Mouse (Mus musculus): ENCODE measurements at regions not wholly inside any gene's neighbourhood (a gene's known extent, or its start where the extent isn't known, plus 50 kb on each side); places are given as distances from the start of the nearest gene placed in this dataset.
A peak's percentile ranks its signal among the peaks of the same experiment; 100 is the strongest.

DNA sequence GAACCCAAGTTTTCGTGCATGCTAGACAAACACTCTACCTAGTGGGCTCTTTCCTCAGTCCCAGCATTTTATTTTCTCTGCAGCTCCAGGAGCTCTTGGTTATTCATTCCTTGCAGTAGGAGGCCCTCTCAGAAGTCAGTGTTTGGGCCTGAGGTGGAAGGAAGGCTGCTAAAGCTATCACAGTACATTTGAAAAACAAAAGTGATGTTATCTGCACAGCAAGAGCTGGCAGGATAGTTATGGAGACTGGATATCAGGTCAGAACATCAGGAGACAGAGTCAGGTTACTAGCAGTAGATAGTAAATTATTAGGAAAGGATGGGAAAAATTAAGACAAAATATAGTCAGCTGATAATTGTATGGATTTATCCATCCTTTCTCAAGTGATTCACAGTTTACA lies 152.2 kb downstream of the Mtx2 start:
- DNase-seq (ENCODE audit: low read depth, low spot score) = no peak

DNA sequence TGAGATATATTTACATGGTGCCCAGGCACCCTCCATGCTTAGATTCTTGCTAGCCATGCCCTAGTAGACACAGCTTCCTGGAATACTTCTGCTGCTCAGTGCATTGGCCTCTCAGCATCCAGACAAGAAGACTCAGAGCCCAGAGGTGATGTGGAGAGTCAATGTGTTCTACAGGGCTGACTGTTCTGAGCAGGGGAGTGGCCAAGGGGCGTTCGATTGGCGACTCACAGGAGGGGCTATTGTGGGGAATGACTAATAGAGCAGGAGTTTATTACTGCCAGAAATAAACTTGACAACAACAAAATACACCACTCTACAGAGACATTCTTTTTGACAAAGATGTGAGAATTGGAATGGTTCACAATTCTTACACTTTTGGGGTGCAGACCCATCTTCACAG lies 156.3 kb downstream of the Mtx2 start:
- no peak for DNase-seq (ENCODE audit: low read depth, low spot score)

DNA sequence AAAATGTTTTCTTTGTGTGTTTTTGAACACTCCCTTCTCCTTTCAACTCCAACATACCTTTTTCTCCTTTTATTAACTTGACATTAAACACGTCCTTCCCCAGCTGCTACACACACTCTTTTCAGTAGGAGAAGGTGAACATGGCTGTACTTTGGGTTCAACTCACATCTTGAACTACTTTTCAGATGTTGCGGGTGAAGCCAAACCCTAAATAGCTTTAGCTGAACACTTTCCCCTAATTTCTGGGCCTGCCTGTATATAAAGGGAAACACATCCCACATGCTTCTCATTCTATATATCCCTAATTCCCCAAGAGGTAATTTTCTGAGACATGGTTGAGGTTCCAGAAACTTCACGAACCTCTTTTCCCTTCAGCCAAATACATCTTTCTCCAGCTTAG lies 168.2 kb downstream of the Mtx2 start:
- no peak for DNase-seq (ENCODE audit: low read depth, low spot score)

- no peak for DNase-seq (ENCODE audit: low read depth, low spot score)
Observed at GRCm38 (mm10) chr2:74994998-74995397, 169.4 kb downstream of the Mtx2 start.

GRCm38 (mm10) chr2:74997736-74998135 lies 172.1 kb downstream of the Mtx2 start:
- no peak for DNase-seq (ENCODE audit: low read depth, low spot score)

DNA sequence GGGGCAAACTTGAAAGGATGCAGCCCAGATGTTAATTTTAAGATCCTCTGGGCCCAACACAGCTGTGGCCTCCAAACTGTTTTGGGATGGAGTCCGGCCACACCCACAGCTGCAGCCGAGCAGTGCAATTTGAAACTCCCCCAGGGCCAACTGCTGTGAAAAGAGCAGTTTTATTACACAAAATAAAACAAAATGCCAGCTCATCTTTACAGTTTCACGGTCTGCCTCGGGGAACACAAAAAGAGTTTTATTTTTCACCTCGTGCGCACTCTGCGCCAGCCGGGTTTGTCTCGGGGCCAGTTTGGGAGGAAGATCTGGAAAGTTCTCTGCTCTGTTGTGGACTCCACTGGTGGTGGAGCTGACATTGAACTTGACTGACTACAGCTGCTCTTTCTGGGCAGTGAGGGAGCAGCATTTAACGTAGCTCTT lies 174.8 kb downstream of the Mtx2 start:
- DNase-seq (ENCODE audit: low read depth, low spot score) = no peak

- DNase-seq (ENCODE audit: low read depth, low spot score) = no peak
Observed at GRCm38 (mm10) chr2:75002562-75002961, 177.0 kb downstream of the Mtx2 start.

- DNase-seq (ENCODE audit: low read depth, low spot score) = no peak
Observed at GRCm38 (mm10) chr2:75008116-75008515, 182.5 kb downstream of the Mtx2 start.

DNA sequence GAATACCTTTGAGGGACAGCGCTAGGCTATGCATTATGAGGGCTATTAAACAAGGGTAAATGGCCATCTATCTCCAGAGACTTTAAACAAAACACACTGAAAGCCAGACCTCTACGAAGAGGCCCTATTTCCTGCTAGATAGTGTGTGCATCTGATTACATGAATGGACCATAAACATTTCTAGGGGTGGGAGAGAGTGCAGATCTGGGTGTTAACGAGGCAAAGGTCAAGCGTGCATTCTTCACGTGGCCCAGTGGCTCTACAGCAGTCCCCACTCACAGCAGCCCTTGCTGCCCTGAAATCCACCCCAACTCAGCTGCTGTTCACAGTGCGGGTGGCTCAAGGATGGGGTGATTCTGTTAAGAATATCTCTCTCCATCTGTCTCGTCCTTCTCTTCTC lies 185.0 kb downstream of the Mtx2 start:
- DNase-seq (ENCODE audit: low read depth, low spot score) = no peak

DNA sequence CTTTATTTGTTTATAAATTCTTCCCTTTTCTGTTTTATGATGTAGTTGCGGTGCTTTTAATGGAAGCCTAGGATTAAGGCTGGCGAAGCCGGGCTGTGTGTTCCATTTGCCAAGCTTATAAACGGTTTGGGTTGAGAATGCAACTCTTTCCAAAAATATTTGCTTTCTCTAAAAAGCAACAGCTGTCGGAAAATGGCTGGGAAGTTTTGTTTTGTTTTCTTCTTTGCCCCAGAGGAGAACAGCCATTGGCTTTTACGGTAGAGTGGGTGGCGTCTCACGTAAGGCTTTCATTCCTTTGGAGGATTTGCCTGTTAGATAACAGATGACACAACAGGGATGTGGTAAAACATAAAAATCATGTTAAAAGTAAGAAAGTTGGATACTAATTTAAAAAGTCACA lies 186.4 kb downstream of the Mtx2 start:
- DNase-seq (ENCODE audit: low read depth, low spot score) = no peak

GRCm38 (mm10) chr2:75014994-75015728 lies 189.6 kb downstream of the Mtx2 start:
- no peak for DNase-seq (ENCODE audit: low read depth, low spot score)

- DNase-seq (ENCODE audit: low read depth, low spot score) = peak; percentile 17
Observed at GRCm38 (mm10) chr2:75019459-75019858, 193.9 kb downstream of the Mtx2 start.

DNA sequence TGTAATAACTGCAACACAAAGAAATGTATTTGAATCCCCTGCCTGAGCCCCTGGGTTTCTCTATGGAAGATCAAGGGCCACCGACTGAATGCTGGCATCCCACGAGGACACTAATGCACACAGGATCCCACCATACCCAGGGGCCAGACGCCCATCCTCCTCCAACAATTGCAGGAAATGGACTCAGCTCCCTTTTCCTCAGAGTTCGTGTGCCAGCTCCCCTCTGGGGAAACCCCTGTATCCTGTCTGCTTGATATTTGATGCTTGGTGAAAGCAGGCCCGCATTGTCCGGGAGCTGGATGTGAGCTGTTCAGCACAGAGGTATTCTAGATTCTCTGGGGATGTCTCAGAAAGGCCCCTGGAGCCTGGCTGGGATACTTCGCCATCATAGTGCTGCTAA lies 196.0 kb downstream of the Mtx2 start:
- no peak for DNase-seq (ENCODE audit: low read depth, low spot score)

GRCm38 (mm10) chr2:75028151-75028550 lies 202.5 kb downstream of the Mtx2 start:
- DNase-seq (ENCODE audit: low read depth, low spot score) = no peak

DNA sequence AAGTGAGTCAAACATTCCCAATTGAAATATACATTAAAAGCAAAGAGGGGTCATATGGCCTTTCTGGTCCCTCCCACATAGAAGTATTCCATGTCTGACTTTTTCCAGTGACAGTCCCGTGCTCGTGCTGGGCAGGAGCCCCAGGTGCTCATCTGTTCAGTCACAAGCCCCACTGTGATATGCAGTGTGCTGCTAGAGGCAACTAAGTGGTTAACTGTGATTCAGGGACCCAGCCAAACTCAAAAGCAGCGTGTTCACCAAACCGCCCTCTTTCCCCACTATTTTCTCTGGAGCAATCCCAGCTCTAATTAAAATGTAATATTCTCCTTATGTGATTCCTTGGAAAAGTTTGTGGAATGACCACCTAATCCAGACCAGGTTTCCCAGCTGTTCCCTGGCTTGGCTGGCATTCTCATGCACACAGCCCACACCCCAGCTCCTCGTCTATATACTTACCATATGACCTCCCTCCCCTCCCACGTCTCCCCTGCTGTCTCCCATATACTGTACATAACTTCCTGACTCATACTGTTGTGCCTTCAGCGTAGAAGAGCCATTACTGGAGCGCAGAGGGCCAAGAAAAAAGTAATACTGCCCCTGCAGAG lies 203.6 kb downstream of the Mtx2 start:
- no peak for DNase-seq (ENCODE audit: low read depth, low spot score)

- no peak for DNase-seq (ENCODE audit: low read depth, low spot score)
Observed at GRCm38 (mm10) chr2:75034708-75035107, 209.1 kb downstream of the Mtx2 start.

GRCm38 (mm10) chr2:75039066-75039465 lies 213.5 kb downstream of the Mtx2 start:
- DNase-seq (ENCODE audit: low read depth, low spot score) = no peak

- DNase-seq (ENCODE audit: low read depth, low spot score) = no peak
Observed at GRCm38 (mm10) chr2:75046892-75047291, 221.3 kb downstream of the Mtx2 start.

DNA sequence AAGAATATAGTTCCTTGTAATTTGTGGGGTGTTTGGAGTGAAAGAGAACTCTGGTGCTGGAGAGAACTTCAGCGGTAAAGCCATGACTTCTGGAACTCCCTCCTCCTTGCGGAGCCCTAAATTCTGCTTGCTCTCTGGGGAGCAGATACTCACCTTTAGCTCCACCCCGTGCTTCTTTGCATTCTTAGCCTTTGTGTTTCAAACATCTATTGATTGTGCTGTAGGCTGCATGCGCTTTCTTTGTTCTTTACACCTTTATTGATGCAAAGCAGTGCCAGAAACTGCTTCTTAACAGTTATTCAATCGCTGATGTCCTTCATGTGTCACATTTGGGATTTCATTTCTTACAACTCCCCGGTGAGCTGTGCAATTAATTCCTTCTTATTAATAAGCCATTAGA lies 222.5 kb downstream of the Mtx2 start:
- no peak for DNase-seq (ENCODE audit: low read depth, low spot score)

- peak; percentile 65 for DNase-seq (ENCODE audit: low read depth, low spot score)
Observed at GRCm38 (mm10) chr2:75054474-75055186, 229.0 kb downstream of the Mtx2 start.

- peak; percentile 74 for DNase-seq (ENCODE audit: low read depth, low spot score)
Observed at GRCm38 (mm10) chr2:75055187-75055543, 229.6 kb downstream of the Mtx2 start.

DNA sequence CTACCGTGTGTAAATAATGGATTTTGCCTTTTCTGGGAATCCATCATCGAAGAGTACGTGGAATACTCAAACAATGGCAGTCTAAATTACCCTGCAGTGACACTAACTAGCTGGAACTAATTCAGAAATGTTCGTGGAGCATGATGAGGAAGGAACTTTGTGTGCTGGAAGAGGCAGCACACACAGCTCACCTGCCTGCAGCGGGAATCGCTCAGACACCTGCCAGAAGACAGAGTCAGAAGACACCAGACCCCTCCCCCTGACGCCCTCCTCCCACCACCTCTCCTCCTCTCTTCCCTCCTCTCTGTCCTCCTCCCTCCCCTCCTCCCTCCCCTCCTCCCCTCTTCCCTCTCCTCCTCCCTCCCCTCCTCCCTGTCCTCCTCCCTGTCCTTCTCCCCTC lies 235.4 kb downstream of the Mtx2 start:
- no peak for DNase-seq (ENCODE audit: low read depth, low spot score)
